Mouse (Mus musculus): ENCODE measurements around the gene Hmgn1. TPM values are rescaled to one million over a fixed set of nuclear protein-coding genes. Genes with fewer than 3 reads are reported as not detected.

The Hmgn1 gene
- polyA plus RNA-seq, 1 experiment from 2014 or later = 793 TPM

DNA sequence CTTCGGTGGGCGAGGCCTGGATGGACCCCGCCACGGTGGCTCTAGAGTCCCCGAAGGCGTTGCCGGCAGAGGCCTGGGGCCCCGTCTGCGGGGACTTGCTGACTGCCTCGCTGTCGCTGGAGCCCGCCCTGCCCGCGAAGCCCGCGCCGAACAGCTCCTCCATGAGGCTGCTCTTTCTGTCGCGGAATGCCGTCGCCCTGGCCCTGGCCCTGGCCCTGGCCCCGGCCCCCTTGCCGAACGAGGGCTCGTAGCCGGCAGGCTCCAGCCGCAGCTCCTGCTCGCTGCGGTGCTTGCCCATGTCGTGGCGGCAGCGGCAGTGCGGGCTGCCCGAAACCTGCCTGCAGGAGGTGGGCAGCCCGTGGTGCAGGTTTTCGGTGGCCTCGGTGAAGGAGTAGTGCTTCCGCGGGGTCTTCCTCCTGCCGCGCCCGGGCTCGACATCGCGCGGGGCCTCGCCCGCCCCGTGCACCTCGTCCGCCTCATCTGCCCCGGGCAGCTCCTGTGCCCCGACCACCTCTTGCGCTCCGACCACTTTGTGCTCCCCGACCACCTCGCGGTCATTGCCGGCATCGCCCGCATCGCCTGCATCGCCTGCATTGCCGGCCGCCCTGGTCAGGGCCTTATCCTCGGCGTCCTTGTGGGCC lies 31.7 kb upstream of the Hmgn1 start:
- Histone ChIP-seq H3K9me3 (ENCODE audit: control insufficient read depth, low read length) (no peaks in the 10 kb centered on the region), H3K4me1 (replicated peaks; ENCODE audit: control insufficient read depth, insufficient read depth, low read length) (no peaks in the 10 kb centered on the region), H3K27me3 (ENCODE audit: control insufficient read depth, insufficient read depth, low read length) (no peaks in the 10 kb centered on the region), H3K36me3 (ENCODE audit: control insufficient read depth, insufficient read depth, low read length) (0 out of 2 replicates have a peak, but pooled peaks cover 4% of the 10 kb centered on the region), H3K27ac (ENCODE audit: low read depth, low read length) (peak overlapping the region; percentile 58), H3K4me2 (replicated peaks; ENCODE audit: low read depth, low read length) (peak overlapping the region; percentile 97), H3K9ac (ENCODE audit: low read depth, low read length) (peak overlapping the region; percentile 86), H3K4me3 (ENCODE audit: low read depth, low read length) (peak overlapping the region; percentile 47)
- DNase-seq (ENCODE audit: low spot score) = peak; percentile 86
- WGBS = under 1% methylated on average over 67 of the region's 67 CpGs
- peak; percentile 90 for ATAC-seq (ENCODE audit: low FRiP score)

DNA sequence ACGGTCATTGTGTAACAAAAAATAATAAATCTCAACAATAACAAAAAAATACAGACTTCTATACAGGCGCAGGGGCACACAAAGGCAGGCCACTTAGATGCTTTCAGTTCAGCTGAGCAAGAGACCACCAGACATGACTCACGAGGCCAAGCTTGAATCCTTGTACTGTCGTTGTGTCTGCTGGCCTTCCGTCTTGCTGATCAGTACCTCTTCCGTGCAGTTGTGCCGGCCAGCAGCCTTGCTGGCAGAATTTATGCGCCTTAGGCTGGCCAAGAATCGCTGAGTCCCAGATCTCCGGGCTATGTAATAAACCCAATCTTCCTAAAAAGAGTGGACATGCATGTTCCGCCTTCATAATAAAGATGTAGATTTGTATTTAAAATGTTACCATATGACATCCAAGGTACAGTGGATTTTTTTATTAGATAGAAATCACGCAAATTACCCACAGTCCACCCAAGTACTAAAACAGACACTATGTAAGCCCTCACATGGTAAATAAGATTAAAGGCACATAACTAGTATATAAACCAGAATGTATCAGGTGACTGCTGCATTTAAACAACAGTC lies 31.1 kb upstream of the Hmgn1 start:
- H3K9me3 ChIP-seq (ENCODE audit: control insufficient read depth, low read length) = no peaks in the 10 kb centered on the region
- H3K4me1 ChIP-seq (replicated peaks; ENCODE audit: control insufficient read depth, insufficient read depth, low read length) = no peaks in the 10 kb centered on the region
- 65% methylated on average over 12 of the region's 12 CpGs for WGBS
- peak overlapping the region; percentile 47 for H3K4me3 ChIP-seq (ENCODE audit: low read depth, low read length)
- 0 out of 2 replicates have a peak, but pooled peaks cover 4% of the 10 kb centered on the region for H3K36me3 ChIP-seq (ENCODE audit: control insufficient read depth, insufficient read depth, low read length)
- ATAC-seq (ENCODE audit: low FRiP score) (peak; percentile 23; the same call in 1 of the 2 replicates), DNase-seq (ENCODE audit: low spot score) (peak; percentile 28)
- peak overlapping the region; percentile 58; the same call in 1 of the 2 replicates for H3K27ac ChIP-seq (ENCODE audit: low read depth, low read length)
- peak overlapping the region; percentile 97 for H3K4me2 ChIP-seq (replicated peaks; ENCODE audit: low read depth, low read length)
- H3K9ac ChIP-seq (ENCODE audit: low read depth, low read length) = peak overlapping the region; percentile 86; the same call in 1 of the 2 replicates
- H3K27me3 ChIP-seq (ENCODE audit: control insufficient read depth, insufficient read depth, low read length) = no peaks in the 10 kb centered on the region

DNA sequence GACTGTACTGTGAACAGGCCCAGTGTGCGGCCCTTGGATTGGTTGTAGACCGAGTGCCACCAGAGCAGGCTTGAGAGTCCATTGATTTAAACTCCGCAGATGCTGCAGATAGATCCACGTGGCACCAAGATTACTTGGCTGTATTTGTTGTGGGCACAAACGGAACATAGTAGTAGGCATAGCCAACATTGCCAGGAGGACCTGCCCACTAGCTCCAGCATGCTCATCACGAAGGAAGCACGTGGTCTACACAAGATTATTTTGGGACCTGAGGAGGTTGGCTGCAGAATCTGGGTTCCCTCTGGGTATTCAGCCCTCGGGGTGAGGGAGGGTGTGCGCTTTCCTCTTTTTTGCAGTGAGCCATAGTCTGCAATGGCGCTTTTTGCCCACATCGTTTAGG lies 29.6 kb upstream of the Hmgn1 start:
- Histone ChIP-seq H3K27me3 (ENCODE audit: control insufficient read depth, insufficient read depth, low read length) (no peaks in the 10 kb centered on the region), H3K4me1 (replicated peaks; ENCODE audit: control insufficient read depth, insufficient read depth, low read length) (no peaks in the 10 kb centered on the region), H3K27ac (ENCODE audit: low read depth, low read length) (no peak overlapping the region), H3K9me3 (ENCODE audit: control insufficient read depth, low read length) (no peaks in the 10 kb centered on the region), H3K9ac (ENCODE audit: low read depth, low read length) (no peak overlapping the region), H3K4me3 (ENCODE audit: low read depth, low read length) (no peak overlapping the region), H3K4me2 (replicated peaks; ENCODE audit: low read depth, low read length) (no peak overlapping the region), H3K36me3 (ENCODE audit: control insufficient read depth, insufficient read depth, low read length) (0 out of 2 replicates have a peak, but pooled peaks cover 4% of the 10 kb centered on the region)
- ATAC-seq (ENCODE audit: low FRiP score) (no peak), DNase-seq (ENCODE audit: low spot score) (no peak)
- 94% methylated on average over 11 of the region's 11 CpGs for WGBS

DNA sequence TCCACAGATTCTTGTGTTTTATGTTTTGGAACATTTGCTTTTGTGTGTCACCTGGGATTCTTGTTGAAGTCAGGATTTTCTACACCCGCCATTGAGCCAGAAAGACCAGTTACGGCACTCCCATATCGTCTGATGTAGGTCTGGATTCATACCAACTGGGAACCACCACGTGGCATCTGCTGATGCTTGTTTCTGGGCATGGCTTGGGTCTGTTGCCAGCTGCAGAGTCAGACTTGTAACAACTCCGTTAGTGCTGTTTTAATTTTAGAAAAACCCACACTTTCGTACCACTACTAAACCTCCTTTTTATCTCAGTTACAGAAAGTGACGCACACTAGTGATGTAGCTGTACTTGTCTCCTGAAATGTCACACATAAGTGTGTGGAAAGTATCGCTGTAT lies 28.5 kb upstream of the Hmgn1 start:
- H3K4me1 ChIP-seq (replicated peaks; ENCODE audit: control insufficient read depth, insufficient read depth, low read length) = no peaks in the 10 kb centered on the region
- DNase-seq (ENCODE audit: low spot score) = no peak
- WGBS = 94% methylated on average over 8 of the region's 8 CpGs
- H3K36me3 ChIP-seq (ENCODE audit: control insufficient read depth, insufficient read depth, low read length) = 0 out of 2 replicates have a peak, but pooled peaks cover 4% of the 10 kb centered on the region
- ATAC-seq (ENCODE audit: low FRiP score) = no peak
- H3K27ac ChIP-seq (ENCODE audit: low read depth, low read length) = no peak overlapping the region
- H3K9ac ChIP-seq (ENCODE audit: low read depth, low read length) = no peak overlapping the region
- H3K4me2 ChIP-seq (replicated peaks; ENCODE audit: low read depth, low read length) = no peak overlapping the region
- no peak overlapping the region for H3K4me3 ChIP-seq (ENCODE audit: low read depth, low read length)
- H3K27me3 ChIP-seq (ENCODE audit: control insufficient read depth, insufficient read depth, low read length) = no peaks in the 10 kb centered on the region
- no peaks in the 10 kb centered on the region for H3K9me3 ChIP-seq (ENCODE audit: control insufficient read depth, low read length)

DNA sequence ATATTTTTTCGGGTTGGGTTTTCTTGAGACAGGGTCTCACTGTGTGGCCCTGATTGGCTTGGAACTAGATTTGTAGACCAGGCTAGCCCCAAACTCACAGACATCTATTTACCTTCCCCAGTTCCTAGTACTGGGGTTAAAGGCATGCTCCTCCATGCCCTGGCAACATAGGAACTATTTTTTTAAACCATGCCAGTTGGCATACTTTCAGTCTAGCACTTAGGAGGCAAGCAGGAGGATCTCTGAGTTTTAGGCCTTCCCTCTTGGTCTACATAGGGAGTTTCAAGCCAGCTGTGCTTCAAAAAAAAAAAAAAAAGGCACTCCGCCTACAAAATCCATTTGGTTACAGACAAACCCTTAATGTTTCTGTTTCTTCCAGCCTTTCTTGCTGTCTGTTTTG lies 26.9 kb upstream of the Hmgn1 start:
- 86% methylated on average over 2 of the region's 2 CpGs for WGBS
- Histone ChIP-seq H3K4me3 (ENCODE audit: low read depth, low read length) (no peak overlapping the region), H3K27ac (ENCODE audit: low read depth, low read length) (no peak overlapping the region), H3K9ac (ENCODE audit: low read depth, low read length) (no peak overlapping the region), H3K27me3 (ENCODE audit: control insufficient read depth, insufficient read depth, low read length) (no peaks in the 10 kb centered on the region), H3K4me2 (replicated peaks; ENCODE audit: low read depth, low read length) (no peak overlapping the region), H3K9me3 (ENCODE audit: control insufficient read depth, low read length) (no peaks in the 10 kb centered on the region), H3K36me3 (ENCODE audit: control insufficient read depth, insufficient read depth, low read length) (0 out of 2 replicates have a peak, but pooled peaks cover 4% of the 10 kb centered on the region), H3K4me1 (replicated peaks; ENCODE audit: control insufficient read depth, insufficient read depth, low read length) (no peaks in the 10 kb centered on the region)
- no peak for DNase-seq (ENCODE audit: low spot score)
- ATAC-seq (ENCODE audit: low FRiP score) = no peak

DNA sequence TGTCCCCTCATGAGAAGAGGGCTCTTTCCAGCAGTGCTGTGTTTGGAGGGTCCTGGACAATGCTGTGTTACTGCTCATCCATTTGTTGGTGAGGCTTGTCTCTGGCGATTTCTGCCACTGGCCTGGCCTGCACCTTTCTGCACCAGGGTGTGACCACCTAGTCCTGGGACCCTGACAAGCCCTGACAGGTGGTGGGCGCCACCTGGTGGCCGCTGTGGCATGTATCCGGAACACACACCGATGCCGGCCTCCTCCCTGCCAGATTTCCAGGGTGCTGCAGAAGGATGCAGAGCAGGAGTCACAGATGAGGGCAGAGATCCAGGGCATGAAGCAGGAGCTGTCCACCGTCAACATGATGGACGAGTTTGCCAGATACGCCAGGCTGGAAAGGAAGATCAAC lies 24.0 kb upstream of the Hmgn1 start:
- Histone ChIP-seq H3K27ac (ENCODE audit: low read depth, low read length) (no peak overlapping the region), H3K27me3 (ENCODE audit: control insufficient read depth, insufficient read depth, low read length) (no peaks in the 10 kb centered on the region), H3K4me1 (replicated peaks; ENCODE audit: control insufficient read depth, insufficient read depth, low read length) (no peaks in the 10 kb centered on the region), H3K9ac (ENCODE audit: low read depth, low read length) (no peak overlapping the region), H3K9me3 (ENCODE audit: control insufficient read depth, low read length) (no peaks in the 10 kb centered on the region), H3K4me3 (ENCODE audit: low read depth, low read length) (no peak overlapping the region), H3K4me2 (replicated peaks; ENCODE audit: low read depth, low read length) (no peak overlapping the region), H3K36me3 (ENCODE audit: control insufficient read depth, insufficient read depth, low read length) (0 out of 2 replicates have a peak, but pooled peaks cover 4% of the 10 kb centered on the region)
- DNase-seq (ENCODE audit: low spot score) (peak; percentile 88), ATAC-seq (ENCODE audit: low FRiP score) (peak; percentile 39; the same call in 1 of the 2 replicates)
- WGBS = 26% methylated on average over 9 of the region's 9 CpGs

DNA sequence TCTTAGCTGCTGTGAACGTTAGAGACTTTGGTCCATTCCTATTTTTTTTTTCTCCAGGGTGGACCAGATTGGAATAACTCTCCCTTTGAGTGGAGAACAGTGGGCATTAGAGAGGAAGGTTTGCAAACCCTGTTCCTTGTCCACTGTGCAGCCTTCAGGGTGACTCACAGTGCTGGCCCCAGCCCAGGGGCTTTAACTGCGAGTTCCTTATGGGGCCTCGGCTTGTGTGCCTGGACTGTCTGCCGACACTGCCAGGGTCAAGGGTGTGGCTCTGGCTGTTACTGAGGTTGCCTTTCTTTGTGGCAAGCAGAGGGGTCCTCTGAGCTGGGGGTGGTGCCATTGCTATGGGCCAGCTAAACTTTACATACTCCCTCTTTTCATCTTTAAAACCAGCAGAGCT lies 23.5 kb upstream of the Hmgn1 start:
- Histone ChIP-seq H3K9me3 (ENCODE audit: control insufficient read depth, low read length) (no peaks in the 10 kb centered on the region), H3K36me3 (ENCODE audit: control insufficient read depth, insufficient read depth, low read length) (0 out of 2 replicates have a peak, but pooled peaks cover 4% of the 10 kb centered on the region), H3K27me3 (ENCODE audit: control insufficient read depth, insufficient read depth, low read length) (no peaks in the 10 kb centered on the region), H3K4me3 (ENCODE audit: low read depth, low read length) (no peak overlapping the region), H3K9ac (ENCODE audit: low read depth, low read length) (no peak overlapping the region), H3K27ac (ENCODE audit: low read depth, low read length) (no peak overlapping the region), H3K4me2 (replicated peaks; ENCODE audit: low read depth, low read length) (no peak overlapping the region), H3K4me1 (replicated peaks; ENCODE audit: control insufficient read depth, insufficient read depth, low read length) (no peaks in the 10 kb centered on the region)
- DNase-seq (ENCODE audit: low spot score) (no peak), ATAC-seq (ENCODE audit: low FRiP score) (no peak)
- WGBS = 72% methylated on average over 4 of the region's 4 CpGs

DNA sequence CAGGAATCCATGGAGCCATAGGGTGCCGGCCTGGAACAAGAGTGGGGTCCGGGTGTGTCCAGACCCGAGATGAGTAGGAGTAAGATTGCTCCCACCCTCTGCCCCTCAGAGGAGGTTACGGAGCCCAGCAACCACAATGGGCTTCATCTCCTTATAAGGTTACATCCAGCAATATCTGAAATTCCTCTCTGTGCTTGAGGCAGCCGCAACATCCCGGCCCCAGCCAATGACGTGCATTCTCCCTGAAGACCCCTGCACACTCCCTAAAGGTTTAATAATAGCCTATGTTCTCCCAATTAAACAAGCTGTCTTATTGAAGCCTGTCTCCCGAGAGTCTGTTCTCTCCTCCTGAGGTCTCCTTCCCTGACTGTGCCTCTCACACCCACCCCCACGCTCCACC lies 21.8 kb upstream of the Hmgn1 start:
- Histone ChIP-seq H3K27ac (ENCODE audit: low read depth, low read length) (no peak overlapping the region), H3K9me3 (ENCODE audit: control insufficient read depth, low read length) (no peaks in the 10 kb centered on the region), H3K9ac (ENCODE audit: low read depth, low read length) (no peak overlapping the region), H3K4me2 (replicated peaks; ENCODE audit: low read depth, low read length) (no peak overlapping the region), H3K36me3 (ENCODE audit: control insufficient read depth, insufficient read depth, low read length) (no peaks in the 10 kb centered on the region), H3K27me3 (ENCODE audit: control insufficient read depth, insufficient read depth, low read length) (no peaks in the 10 kb centered on the region), H3K4me1 (replicated peaks; ENCODE audit: control insufficient read depth, insufficient read depth, low read length) (no peaks in the 10 kb centered on the region), H3K4me3 (ENCODE audit: low read depth, low read length) (no peak overlapping the region)
- DNase-seq (ENCODE audit: low spot score) (no peak), ATAC-seq (ENCODE audit: low FRiP score) (no peak)
- WGBS = 75% methylated on average over 9 of the region's 9 CpGs

DNA sequence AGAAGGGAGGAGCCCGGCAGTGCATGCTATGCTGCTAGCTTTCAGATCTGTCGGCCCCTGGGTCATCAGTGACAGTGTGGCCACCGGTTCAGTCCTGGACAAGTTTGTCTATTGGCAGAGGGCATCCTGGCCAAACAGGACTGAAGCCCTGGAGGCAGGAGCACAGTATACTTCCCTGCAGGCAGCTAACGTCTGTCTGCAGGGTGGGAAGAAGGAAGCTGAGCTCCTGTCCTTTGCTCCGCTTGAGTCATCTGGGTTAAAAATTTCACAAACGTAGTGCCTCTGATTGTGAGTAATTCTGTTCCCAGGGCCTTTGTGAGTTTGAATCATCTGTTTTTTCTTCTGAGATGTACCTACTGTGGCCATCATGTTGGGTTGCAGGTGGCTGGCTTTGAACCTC lies 21.3 kb upstream of the Hmgn1 start:
- no peak for DNase-seq (ENCODE audit: low spot score)

More for the DNA sequence above, 21.3 kb upstream of the Hmgn1 start:
- no peaks in the 10 kb centered on the region for H3K4me1 ChIP-seq (replicated peaks; ENCODE audit: control insufficient read depth, insufficient read depth, low read length)
- no peak overlapping the region for H3K4me3 ChIP-seq (ENCODE audit: low read depth, low read length)
- 77% methylated on average over 6 of the region's 6 CpGs for WGBS
- H3K9me3 ChIP-seq (ENCODE audit: control insufficient read depth, low read length) = no peaks in the 10 kb centered on the region
- no peak overlapping the region for H3K4me2 ChIP-seq (replicated peaks; ENCODE audit: low read depth, low read length)
- H3K9ac ChIP-seq (ENCODE audit: low read depth, low read length) = no peak overlapping the region
- H3K36me3 ChIP-seq (ENCODE audit: control insufficient read depth, insufficient read depth, low read length) = no peaks in the 10 kb centered on the region
- H3K27ac ChIP-seq (ENCODE audit: low read depth, low read length) = no peak overlapping the region
- no peak for ATAC-seq (ENCODE audit: low FRiP score)
- no peaks in the 10 kb centered on the region for H3K27me3 ChIP-seq (ENCODE audit: control insufficient read depth, insufficient read depth, low read length)

Data from hindbrain, embryonic 11.5 days (tissue).